In genomic region chr19:55585270-55586224, GRCm38 (mm10) we compare ENCODE assay signal across 16 mouse cellular contexts.
A peak's percentile ranks its signal among the peaks of the same experiment; 100 is the strongest.
DNase-seq lines count a peak whose midpoint lies in the region; ATAC-seq and TF ChIP-seq lines count a peak whose summit lies in the region.
"Had no signal": no experiment of that assay in that cellular context is flagged by ENCODE, and none has a peak within 500 bp of the region (broad histone marks: within the 10 kb centered on the region; RNA-seq: fewer than 3 reads in every experiment).

No protein-coding gene starts in this region.

- H3K36me3 ChIP-seq in spleen, adult 2 months (ENCODE audit: control insufficient read depth, insufficient read depth, low read length), result no peaks in the 10 kb centered on the region
- H3K36me3 ChIP-seq: hindbrain, embryonic 12.5 days; limb, embryonic 12.5 days had no signal

- intact Hi-C loops in heart, postnatal 25 days (cut with DNase I), result no loop called here

- no peaks in the 10 kb centered on the region for H3K4me1 ChIP-seq in spleen, adult 2 months (ENCODE audit: control insufficient read depth, insufficient read depth, insufficient read length)

- WGBS in spleen, adult 2 months, result 82% methylated on average over 18 of the region's 18 CpGs

- ATAC-seq in erythroblast, adult 5-6 weeks (replicated peaks; ENCODE audit: low FRiP score, poor library complexity, severe bottlenecking), result no peak
- ATAC-seq: forebrain, embryonic 14.5 days had no signal

- H3K4me3 ChIP-seq in spleen, adult 2 months (ENCODE audit: extremely low read depth, insufficient read depth, insufficient read length), result no peak overlapping the region
- H3K4me3 ChIP-seq: hindbrain, embryonic 12.5 days; limb, embryonic 12.5 days had no signal

- peak; percentile 17 for DNase-seq in gastrocnemius, adult 18-20 months (ENCODE audit: low spot score)
- DNase-seq in gastrocnemius, postnatal 10 days, result no peak
- DNase-seq in spleen, adult 2 months (ENCODE audit: low read depth in 1 of 2, low spot score in 2 of 2), result no peak
- DNase-seq in spleen, postnatal 4 days (ENCODE audit: low spot score in 2 of 2), result no peak
- DNase-seq in heart, postnatal 25 days (ENCODE audit: low spot score), result peak; percentile 20
- DNase-seq in cerebellum, adult 9-11 months, result no peak
- DNase-seq in adrenal gland, postnatal 10 days, result no peak
- DNase-seq: adrenal gland, postnatal 25 days; cerebellum, postnatal 36 days; kidney, adult 2 months; kidney, postnatal 4 days; lung, embryonic 14.5 days had no signal

- H3K27ac ChIP-seq in spleen, adult 2 months (ENCODE audit: insufficient read depth, low read length), result 0 out of 2 replicates have a peak overlapping the region, but pooled peaks have one; percentile 18
- H3K27ac ChIP-seq: hindbrain, embryonic 12.5 days; limb, embryonic 12.5 days had no signal

- H3K27me3 ChIP-seq in spleen, adult 2 months (ENCODE audit: control insufficient read depth, insufficient read depth, low read length), result no peaks in the 10 kb centered on the region

- TF ChIP-seq CTCF in spleen, adult 2 months (IDR thresholded peaks at IDR 0.05; ENCODE audit: extremely low read depth, insufficient read depth, insufficient read length, insufficient replicate concordance), result no peak

- TF ChIP-seq POLR2A in spleen, adult 2 months (IDR thresholded peaks at IDR 0.05; ENCODE audit: low read depth, low read length), result no peak; the same call in 1 of the 2 replicates

Comparison
In these comparisons a context has a peak if more than half of its experiments do, and no peak if none do; other contexts are left out.
1. DNase-seq: peak in gastrocnemius, adult 18-20 months (single experiment) and heart, postnatal 25 days (single experiment); none in gastrocnemius, postnatal 10 days (single experiment), spleen, adult 2 months (0 of 2), spleen, postnatal 4 days (0 of 2), cerebellum, adult 9-11 months (single experiment) and adrenal gland, postnatal 10 days (single experiment).